Mouse (Mus musculus): ENCODE results near the gene Fam129b. TPM values are rescaled to one million over a fixed set of nuclear protein-coding genes. Genes with fewer than 3 reads are reported as not detected.

Fam129b gene
- polyA plus RNA-seq, 1 experiment from 2014 or later = 31.7 TPM

DNA sequence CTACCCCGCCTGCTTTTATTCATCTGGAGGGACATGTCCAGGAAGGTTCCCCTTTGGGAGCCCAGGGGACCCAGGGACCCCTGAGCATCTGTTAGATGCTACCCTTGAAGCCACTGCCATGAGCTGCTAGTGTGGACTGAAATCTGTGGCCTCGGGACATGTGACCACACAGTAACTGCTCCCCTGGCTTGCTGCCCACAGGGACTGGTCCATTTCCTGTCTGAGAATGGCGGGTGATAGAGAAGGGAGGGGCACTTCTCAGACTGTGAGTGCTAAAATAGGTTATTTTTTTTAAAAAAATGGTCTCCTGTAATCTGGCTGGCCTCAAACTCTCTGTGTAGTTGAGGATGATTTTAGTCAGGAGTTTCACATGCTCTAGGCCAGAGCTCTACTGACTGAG, 5.8 kb downstream of the Fam129b start:
- WGBS = 41% methylated on average over 3 of the region's 3 CpGs
- H3K4me3 ChIP-seq (ENCODE audit: low read length) = no peak overlapping the region
- H3K27me3 ChIP-seq (replicated peaks; ENCODE audit: control insufficient read depth, insufficient read depth, low read length) = no peaks in the 10 kb centered on the region
- H3K4me1 ChIP-seq (ENCODE audit: control insufficient read depth, insufficient read depth, low read depth, low read length) = peaks cover 43% of the 10 kb centered on the region
- H3K36me3 ChIP-seq (ENCODE audit: control insufficient read depth, insufficient read depth, low read length) = no peaks in the 10 kb centered on the region
- no peak overlapping the region for H3K4me2 ChIP-seq (ENCODE audit: low read length)
- no peak for ATAC-seq
- no peaks in the 10 kb centered on the region for H3K9me3 ChIP-seq (ENCODE audit: control insufficient read depth, low read length)
- peak overlapping the region; percentile 36 for H3K27ac ChIP-seq (ENCODE audit: low read depth, low read length)
- no peak overlapping the region for H3K9ac ChIP-seq (ENCODE audit: low read depth, low read length)

DNA sequence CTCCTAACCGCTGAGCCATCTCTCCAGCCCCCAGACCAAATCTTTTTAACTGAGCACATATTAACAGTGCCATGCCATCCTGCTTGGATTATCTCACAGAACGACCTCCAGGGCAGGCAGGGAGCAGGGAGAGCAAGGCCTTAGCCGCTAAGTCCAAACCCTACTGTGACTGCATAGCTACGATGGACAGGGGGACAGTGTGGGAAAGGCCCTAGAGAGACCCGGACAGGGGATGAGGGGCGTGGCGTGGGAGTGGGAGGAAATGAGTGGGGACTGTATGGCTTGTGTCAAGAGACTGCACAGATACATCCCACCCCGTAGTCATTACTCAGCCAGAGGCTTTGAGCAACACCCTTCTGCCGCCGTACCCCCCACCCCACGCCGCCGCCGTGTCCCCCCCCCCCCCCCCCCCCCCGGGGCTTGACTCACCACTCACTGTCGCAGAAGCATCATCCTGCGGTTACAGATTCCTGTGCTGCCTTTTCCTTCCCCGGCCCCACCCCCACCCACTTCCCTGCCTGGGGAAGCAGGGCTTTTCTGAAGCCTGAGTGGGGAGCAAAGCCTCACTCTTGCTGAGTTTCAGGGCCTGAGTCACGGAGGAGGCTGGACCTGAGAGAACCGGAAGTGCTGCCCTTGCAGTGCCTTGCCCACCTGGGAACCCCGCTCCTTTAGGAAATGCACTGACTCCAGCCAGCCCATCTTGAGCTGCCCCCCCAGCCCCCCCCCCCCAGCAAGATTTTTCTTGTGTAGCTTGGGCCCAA, 6.5 kb downstream of the Fam129b start:
- no peak overlapping the region for H3K4me2 ChIP-seq (ENCODE audit: low read length)
- ATAC-seq = no peak
- H3K4me1 ChIP-seq (ENCODE audit: control insufficient read depth, insufficient read depth, low read depth, low read length) = peaks cover 42% of the 10 kb centered on the region
- 53% methylated on average over 14 of the region's 21 CpGs for WGBS
- no peak overlapping the region for H3K4me3 ChIP-seq (ENCODE audit: low read length)
- no peaks in the 10 kb centered on the region for H3K36me3 ChIP-seq (ENCODE audit: control insufficient read depth, insufficient read depth, low read length)
- H3K9me3 ChIP-seq (ENCODE audit: control insufficient read depth, low read length) = no peaks in the 10 kb centered on the region
- no peak overlapping the region for H3K9ac ChIP-seq (ENCODE audit: low read depth, low read length)
- no peaks in the 10 kb centered on the region for H3K27me3 ChIP-seq (replicated peaks; ENCODE audit: control insufficient read depth, insufficient read depth, low read length)
- H3K27ac ChIP-seq (ENCODE audit: low read depth, low read length) = 0 out of 2 replicates have a peak overlapping the region, but pooled peaks have one; percentile 48

DNA sequence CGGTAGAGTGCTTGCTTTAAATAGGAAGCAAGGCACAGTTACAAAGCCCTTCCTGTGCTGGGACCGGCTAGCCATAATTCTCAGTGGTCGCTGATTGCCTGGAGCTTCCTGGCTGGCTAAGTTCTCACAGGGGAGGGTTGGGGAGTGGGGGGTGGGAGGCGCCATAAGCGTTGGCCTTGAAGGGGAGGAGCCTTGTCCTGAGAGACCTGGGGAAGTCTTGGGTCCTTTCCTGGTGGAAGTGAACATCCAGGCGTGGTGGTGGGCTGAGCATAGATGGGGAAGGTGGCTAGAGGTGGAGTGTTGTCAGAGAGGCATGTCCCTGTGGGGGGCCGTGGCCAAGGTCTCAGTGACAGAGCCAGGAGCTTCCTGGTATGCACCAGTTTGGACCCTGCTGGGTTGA, 8.8 kb downstream of the Fam129b start:
- H3K4me2 ChIP-seq (ENCODE audit: low read length) = no peak overlapping the region
- no peaks in the 10 kb centered on the region for H3K9me3 ChIP-seq (ENCODE audit: control insufficient read depth, low read length)
- no peak overlapping the region for H3K4me3 ChIP-seq (ENCODE audit: low read length)
- H3K4me1 ChIP-seq (ENCODE audit: control insufficient read depth, insufficient read depth, low read depth, low read length) = peaks cover 25% of the 10 kb centered on the region
- H3K27ac ChIP-seq (ENCODE audit: low read depth, low read length) = no peak overlapping the region
- no peaks in the 10 kb centered on the region for H3K36me3 ChIP-seq (ENCODE audit: control insufficient read depth, insufficient read depth, low read length)
- H3K27me3 ChIP-seq (replicated peaks; ENCODE audit: control insufficient read depth, insufficient read depth, low read length) = no peaks in the 10 kb centered on the region
- no peak overlapping the region; the same call in 1 of the 2 replicates for H3K9ac ChIP-seq (ENCODE audit: low read depth, low read length)
- WGBS = 32% methylated on average over 7 of the region's 7 CpGs
- no peak for ATAC-seq

DNA sequence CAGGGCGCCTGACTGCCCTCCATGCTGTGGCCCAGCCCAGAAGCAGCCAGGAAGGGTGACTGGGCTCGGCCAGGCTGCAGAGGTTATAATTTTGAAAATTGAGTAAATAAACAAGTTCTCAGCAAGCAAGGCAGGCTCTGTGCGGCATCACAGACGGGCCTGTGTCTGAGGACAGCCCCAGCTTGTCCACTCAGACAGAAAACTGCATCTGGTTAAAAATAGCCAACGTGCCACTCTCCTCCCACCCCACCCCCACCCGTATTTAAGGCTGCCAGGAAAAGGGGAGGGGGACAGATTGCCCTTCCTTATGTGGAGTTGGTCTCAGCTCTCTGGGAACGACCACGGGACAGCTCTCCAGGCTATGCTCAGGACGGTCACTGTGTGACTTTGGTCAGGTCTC, 12.1 kb downstream of the Fam129b start:
- Histone ChIP-seq H3K4me1 (ENCODE audit: control insufficient read depth, insufficient read depth, low read depth, low read length) (peaks cover 6% of the 10 kb centered on the region), H3K9ac (ENCODE audit: low read depth, low read length) (no peak overlapping the region), H3K27ac (ENCODE audit: low read depth, low read length) (no peak overlapping the region), H3K4me2 (ENCODE audit: low read length) (no peak overlapping the region), H3K4me3 (ENCODE audit: low read length) (no peak overlapping the region), H3K9me3 (ENCODE audit: control insufficient read depth, low read length) (no peaks in the 10 kb centered on the region), H3K36me3 (ENCODE audit: control insufficient read depth, insufficient read depth, low read length) (no peaks in the 10 kb centered on the region), H3K27me3 (replicated peaks; ENCODE audit: control insufficient read depth, insufficient read depth, low read length) (no peaks in the 10 kb centered on the region)
- ATAC-seq = peak; percentile 19; the same call in 1 of the 2 replicates
- WGBS = 28% methylated on average over 9 of the region's 9 CpGs

DNA sequence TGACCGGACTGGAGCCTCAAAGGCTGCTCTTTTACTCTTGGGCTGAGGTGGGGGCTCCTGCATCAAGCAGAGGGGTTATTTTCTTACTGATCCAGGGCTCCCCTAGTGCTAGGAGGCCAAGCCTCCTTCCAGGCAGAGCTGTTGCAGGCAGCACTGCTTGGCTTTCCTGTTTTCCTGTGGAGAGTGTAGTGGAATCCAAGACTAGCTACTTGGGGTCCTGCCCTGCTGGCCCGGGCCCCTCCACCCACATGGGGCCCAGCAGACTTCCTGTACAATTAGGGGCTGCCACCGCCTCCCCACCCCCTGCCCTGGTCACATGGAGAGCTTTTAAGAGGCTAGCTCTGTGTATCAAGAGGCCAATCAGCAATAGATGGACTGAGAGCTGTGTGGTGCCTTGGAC, 12.6 kb downstream of the Fam129b start:
- H3K9me3 ChIP-seq (ENCODE audit: control insufficient read depth, low read length) = no peaks in the 10 kb centered on the region
- H3K4me3 ChIP-seq (ENCODE audit: low read length) = no peak overlapping the region
- peaks cover 6% of the 10 kb centered on the region for H3K4me1 ChIP-seq (ENCODE audit: control insufficient read depth, insufficient read depth, low read depth, low read length)
- H3K36me3 ChIP-seq (ENCODE audit: control insufficient read depth, insufficient read depth, low read length) = no peaks in the 10 kb centered on the region
- no peaks in the 10 kb centered on the region for H3K27me3 ChIP-seq (replicated peaks; ENCODE audit: control insufficient read depth, insufficient read depth, low read length)
- ATAC-seq = 0 out of 2 replicates have a peak, but pooled peaks have one; percentile 18
- no peak overlapping the region for H3K4me2 ChIP-seq (ENCODE audit: low read length)
- 43% methylated on average over 3 of the region's 3 CpGs for WGBS
- H3K27ac ChIP-seq (ENCODE audit: low read depth, low read length) = no peak overlapping the region
- H3K9ac ChIP-seq (ENCODE audit: low read depth, low read length) = no peak overlapping the region

DNA sequence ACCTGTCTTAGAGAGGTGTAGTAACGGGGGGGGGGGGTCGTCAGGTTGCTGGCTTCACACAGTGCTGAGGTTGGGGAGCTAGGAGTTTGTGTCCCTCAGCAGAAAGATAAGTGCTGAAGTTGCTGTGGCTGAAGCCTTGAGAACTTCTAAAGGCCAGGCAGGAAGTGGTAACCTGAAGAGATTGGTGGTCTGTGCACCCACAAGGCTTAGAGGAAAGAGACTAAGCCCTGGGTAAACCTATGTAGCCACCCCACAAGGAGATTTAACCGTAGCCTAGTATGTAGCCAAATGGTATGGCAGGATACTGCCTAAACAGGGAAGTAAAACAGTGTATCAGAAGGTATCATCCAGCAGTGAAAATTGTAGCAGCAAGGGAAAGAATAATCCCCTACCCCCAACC, 14.4 kb downstream of the Fam129b start:
- Histone ChIP-seq H3K9ac (ENCODE audit: low read depth, low read length) (no peak overlapping the region), H3K4me3 (ENCODE audit: low read length) (no peak overlapping the region), H3K36me3 (ENCODE audit: control insufficient read depth, insufficient read depth, low read length) (no peaks in the 10 kb centered on the region), H3K27ac (ENCODE audit: low read depth, low read length) (no peak overlapping the region), H3K4me1 (ENCODE audit: control insufficient read depth, insufficient read depth, low read depth, low read length) (peaks cover 7% of the 10 kb centered on the region), H3K27me3 (replicated peaks; ENCODE audit: control insufficient read depth, insufficient read depth, low read length) (no peaks in the 10 kb centered on the region), H3K4me2 (ENCODE audit: low read length) (no peak overlapping the region), H3K9me3 (ENCODE audit: control insufficient read depth, low read length) (no peaks in the 10 kb centered on the region)
- ATAC-seq = no peak
- 83% methylated on average over 3 of the region's 3 CpGs for WGBS

DNA sequence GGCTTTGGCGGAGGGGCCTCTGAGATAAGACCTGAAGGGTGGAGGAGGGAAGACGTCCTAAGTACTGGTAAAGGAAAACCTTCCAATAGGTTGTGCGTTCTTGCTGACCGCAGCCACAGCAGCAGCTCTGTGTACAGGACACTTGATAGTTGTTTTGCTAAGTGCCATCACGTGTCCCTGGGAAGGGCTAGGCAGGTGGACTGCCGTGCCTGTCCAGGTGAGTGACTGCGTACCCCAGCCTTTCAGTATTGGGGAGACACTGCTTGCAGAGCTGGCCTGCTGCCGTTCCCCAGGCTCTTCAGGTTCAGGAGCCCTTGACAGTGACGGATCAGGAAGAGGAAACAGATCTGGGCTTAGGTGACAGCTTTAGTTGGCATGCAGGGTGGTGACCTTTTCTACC, 15.4 kb downstream of the Fam129b start:
- no peak overlapping the region for H3K4me2 ChIP-seq (ENCODE audit: low read length)
- H3K27ac ChIP-seq (ENCODE audit: low read depth, low read length) = no peak overlapping the region
- H3K36me3 ChIP-seq (ENCODE audit: control insufficient read depth, insufficient read depth, low read length) = no peaks in the 10 kb centered on the region
- no peak overlapping the region for H3K9ac ChIP-seq (ENCODE audit: low read depth, low read length)
- no peaks in the 10 kb centered on the region for H3K27me3 ChIP-seq (replicated peaks; ENCODE audit: control insufficient read depth, insufficient read depth, low read length)
- WGBS = 78% methylated on average over 9 of the region's 9 CpGs
- no peak for ATAC-seq
- no peaks in the 10 kb centered on the region for H3K9me3 ChIP-seq (ENCODE audit: control insufficient read depth, low read length)
- no peak overlapping the region for H3K4me3 ChIP-seq (ENCODE audit: low read length)
- H3K4me1 ChIP-seq (ENCODE audit: control insufficient read depth, insufficient read depth, low read depth, low read length) = peaks cover 17% of the 10 kb centered on the region

DNA sequence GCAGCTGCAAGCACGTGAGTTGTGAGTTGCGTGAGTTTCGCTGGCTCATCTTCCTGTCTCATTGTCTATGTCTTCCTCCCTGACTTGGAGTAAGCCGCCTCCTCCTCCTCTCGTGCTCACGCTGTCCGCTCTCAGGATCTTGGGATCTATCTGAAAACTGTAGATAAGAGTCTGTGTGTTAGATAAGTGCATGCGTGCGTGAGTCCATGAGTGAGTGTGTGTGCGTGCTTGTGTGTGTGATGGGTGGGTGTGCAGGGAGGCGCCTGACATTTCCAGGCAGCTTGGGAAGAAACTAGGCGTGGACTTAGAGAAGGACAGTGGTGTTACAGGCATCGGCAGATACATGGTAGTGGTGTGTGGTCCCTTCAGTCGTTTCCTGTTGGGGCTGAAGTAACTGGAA, 16.6 kb downstream of the Fam129b start:
- Histone ChIP-seq H3K9me3 (ENCODE audit: control insufficient read depth, low read length) (no peaks in the 10 kb centered on the region), H3K4me1 (ENCODE audit: control insufficient read depth, insufficient read depth, low read depth, low read length) (peaks cover 27% of the 10 kb centered on the region), H3K27me3 (replicated peaks; ENCODE audit: control insufficient read depth, insufficient read depth, low read length) (no peaks in the 10 kb centered on the region), H3K4me3 (ENCODE audit: low read length) (no peak overlapping the region), H3K9ac (ENCODE audit: low read depth, low read length) (no peak overlapping the region), H3K27ac (ENCODE audit: low read depth, low read length) (no peak overlapping the region), H3K4me2 (ENCODE audit: low read length) (no peak overlapping the region), H3K36me3 (ENCODE audit: control insufficient read depth, insufficient read depth, low read length) (no peaks in the 10 kb centered on the region)
- WGBS = 93% methylated on average over 14 of the region's 14 CpGs
- no peak for ATAC-seq

DNA sequence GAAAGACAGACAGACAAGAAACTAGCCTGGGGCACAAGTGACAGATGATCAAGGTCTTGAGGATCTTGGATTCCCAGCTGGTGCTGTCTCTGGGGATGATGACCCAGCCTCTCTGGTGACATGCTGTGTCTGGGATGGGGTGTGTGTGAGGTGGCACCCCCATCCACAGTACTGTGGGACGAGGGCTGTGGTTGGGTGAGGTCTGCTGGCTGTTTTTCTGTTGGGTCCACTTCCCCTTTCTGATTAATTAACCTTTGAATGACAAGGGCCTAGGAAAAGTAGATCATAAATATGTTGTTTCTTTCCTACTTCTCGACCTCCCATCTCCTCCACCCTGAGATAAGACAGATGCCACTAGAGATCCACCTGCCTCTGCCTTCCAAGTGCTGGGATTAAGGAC, 18.2 kb downstream of the Fam129b start:
- no peaks in the 10 kb centered on the region for H3K9me3 ChIP-seq (ENCODE audit: control insufficient read depth, low read length)
- no peak overlapping the region for H3K9ac ChIP-seq (ENCODE audit: low read depth, low read length)
- WGBS = 85% methylated on average over 2 of the region's 2 CpGs
- H3K27me3 ChIP-seq (replicated peaks; ENCODE audit: control insufficient read depth, insufficient read depth, low read length) = no peaks in the 10 kb centered on the region
- H3K36me3 ChIP-seq (ENCODE audit: control insufficient read depth, insufficient read depth, low read length) = no peaks in the 10 kb centered on the region
- peaks cover 23% of the 10 kb centered on the region for H3K4me1 ChIP-seq (ENCODE audit: control insufficient read depth, insufficient read depth, low read depth, low read length)
- H3K27ac ChIP-seq (ENCODE audit: low read depth, low read length) = no peak overlapping the region
- no peak for ATAC-seq
- H3K4me2 ChIP-seq (ENCODE audit: low read length) = no peak overlapping the region
- no peak overlapping the region for H3K4me3 ChIP-seq (ENCODE audit: low read length)

All from hindbrain, embryonic 16.5 days (tissue).